Mouse (Mus musculus): ENCODE data around the gene Ifnl3.

Gene Ifnl3

GRCm38 (mm10) chr7:28547154-28547553 lies 24.5 kb downstream of the Ifnl3 start, which contains the start of gene Nccrp1:
Gene Nccrp1 (minus strand): TSS chr7:28547254.
- no peak for DNase-seq

- no peak for DNase-seq
Measured at GRCm38 (mm10) chr7:28547628-28548027, 25.0 kb downstream of the Ifnl3 start.

GRCm38 (mm10) chr7:28553076-28553475 lies 30.4 kb downstream of the Ifnl3 start:
- no peak for DNase-seq

GRCm38 (mm10) chr7:28555939-28556535 lies 33.4 kb downstream of the Ifnl3 start:
- DNase-seq, result no peak

- no peak for DNase-seq
Measured at GRCm38 (mm10) chr7:28557069-28557468, 34.4 kb downstream of the Ifnl3 start.

GRCm38 (mm10) chr7:28557708-28558107 lies 35.1 kb downstream of the Ifnl3 start:
- no peak for DNase-seq

- DNase-seq, result no peak
Measured at GRCm38 (mm10) chr7:28558486-28558885, 35.9 kb downstream of the Ifnl3 start.

GRCm38 (mm10) chr7:28560856-28561255 lies 38.2 kb downstream of the Ifnl3 start:
- DNase-seq, result no peak

GRCm38 (mm10) chr7:28561967-28562366 lies 39.3 kb downstream of the Ifnl3 start:
- no peak for DNase-seq

GRCm38 (mm10) chr7:28562371-28562770 lies 39.7 kb downstream of the Ifnl3 start:
- DNase-seq, result no peak

- no peak for DNase-seq
Measured at GRCm38 (mm10) chr7:28562951-28563350, 40.3 kb downstream of the Ifnl3 start.

- DNase-seq, result no peak
Measured at GRCm38 (mm10) chr7:28565407-28565806, 42.8 kb downstream of the Ifnl3 start.

- DNase-seq, result no peak
Measured at GRCm38 (mm10) chr7:28567539-28567938, 44.9 kb downstream of the Ifnl3 start.

GRCm38 (mm10) chr7:28568253-28568652 lies 45.6 kb downstream of the Ifnl3 start:
- peak; percentile 75 for DNase-seq

GRCm38 (mm10) chr7:28570291-28570981 lies 47.8 kb downstream of the Ifnl3 start:
- DNase-seq, result no peak

GRCm38 (mm10) chr7:28570982-28571682 lies 48.5 kb downstream of the Ifnl3 start:
- no peak for DNase-seq

GRCm38 (mm10) chr7:28572689-28573088 lies 50.1 kb downstream of the Ifnl3 start:
- DNase-seq, result no peak

GRCm38 (mm10) chr7:28573236-28573635 lies 50.6 kb downstream of the Ifnl3 start:
- no peak for DNase-seq

Data from embryo, embryonic 11 days (tissue).